Mouse (Mus musculus): ENCODE data around the gene Gm47791. TPM values are rescaled to one million over a fixed set of nuclear protein-coding genes. Genes with fewer than 3 reads are reported as not detected.

Gene Gm47791
- polyA plus RNA-seq, 1 experiment from 2014 or later = not detected

DNA sequence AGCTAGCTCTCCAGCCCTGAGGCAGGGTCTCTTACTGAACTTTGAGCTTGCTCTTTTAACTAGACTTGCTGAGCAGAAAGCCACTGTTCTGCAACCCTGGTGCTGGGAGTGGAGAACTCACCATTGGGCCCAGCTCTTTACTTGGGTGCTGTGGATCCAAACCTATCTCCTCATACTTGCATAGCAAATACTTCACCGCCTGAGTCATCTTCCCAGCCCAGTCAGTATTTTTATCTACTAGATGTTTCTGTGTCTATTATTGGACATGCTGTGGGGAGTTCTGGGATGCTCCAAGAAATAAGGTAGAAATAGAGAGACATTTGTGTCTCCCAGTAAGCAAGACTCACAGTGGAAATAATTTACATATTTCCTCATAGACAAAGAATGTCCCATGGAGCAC lies 33.0 kb upstream of the Gm47791 start:
- DNase-seq (no peak), ATAC-seq (ENCODE audit: low FRiP score, low TSS enrichment) (no peak)
- Histone ChIP-seq H3K9ac (replicated peaks; ENCODE audit: low read length) (no peak overlapping the region), H3K4me3 (replicated peaks; ENCODE audit: low read depth, low read length) (no peak overlapping the region), H3K27ac (replicated peaks; ENCODE audit: low read depth, low read length) (no peak overlapping the region), H3K36me3 (ENCODE audit: control insufficient read depth, insufficient read depth, low read length) (no peaks in the 10 kb centered on the region), H3K4me2 (ENCODE audit: low read length) (no peak overlapping the region), H3K9me3 (ENCODE audit: control insufficient read depth, low read length) (no peaks in the 10 kb centered on the region), H3K27me3 (ENCODE audit: control insufficient read depth, insufficient read depth, low read length) (no peaks in the 10 kb centered on the region), H3K4me1 (ENCODE audit: control insufficient read depth, insufficient read depth, low read length) (no peaks in the 10 kb centered on the region)
- WGBS = 98% methylated on average over 1 of the region's 1 CpGs

DNA sequence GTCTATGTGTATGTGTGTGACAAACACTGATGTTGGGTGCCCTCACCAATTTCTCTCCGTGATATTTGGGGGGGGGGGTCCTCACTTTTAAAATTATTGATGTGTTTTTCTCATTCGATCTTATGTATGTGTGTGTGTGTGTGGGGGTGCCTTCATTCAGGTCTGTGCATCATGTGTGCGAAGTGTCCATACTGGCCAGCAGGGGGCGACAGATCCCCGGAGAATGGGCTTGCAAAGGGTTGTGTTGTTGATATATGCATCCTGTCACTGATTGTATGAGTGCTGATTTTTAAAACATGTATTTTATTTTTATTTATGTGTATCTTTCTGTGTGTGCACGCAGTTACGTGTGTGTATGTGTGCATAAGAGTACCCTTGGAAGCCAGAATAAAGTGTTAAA lies 32.6 kb upstream of the Gm47791 start:
- Histone ChIP-seq H3K27me3 (ENCODE audit: control insufficient read depth, insufficient read depth, low read length) (no peaks in the 10 kb centered on the region), H3K4me1 (ENCODE audit: control insufficient read depth, insufficient read depth, low read length) (no peaks in the 10 kb centered on the region), H3K9ac (replicated peaks; ENCODE audit: low read length) (no peak overlapping the region), H3K4me3 (replicated peaks; ENCODE audit: low read depth, low read length) (no peak overlapping the region), H3K36me3 (ENCODE audit: control insufficient read depth, insufficient read depth, low read length) (no peaks in the 10 kb centered on the region), H3K27ac (replicated peaks; ENCODE audit: low read depth, low read length) (no peak overlapping the region), H3K4me2 (ENCODE audit: low read length) (no peak overlapping the region), H3K9me3 (ENCODE audit: control insufficient read depth, low read length) (no peaks in the 10 kb centered on the region)
- DNase-seq (no peak), ATAC-seq (ENCODE audit: low FRiP score, low TSS enrichment) (no peak)
- WGBS = 76% methylated on average over 7 of the region's 7 CpGs

DNA sequence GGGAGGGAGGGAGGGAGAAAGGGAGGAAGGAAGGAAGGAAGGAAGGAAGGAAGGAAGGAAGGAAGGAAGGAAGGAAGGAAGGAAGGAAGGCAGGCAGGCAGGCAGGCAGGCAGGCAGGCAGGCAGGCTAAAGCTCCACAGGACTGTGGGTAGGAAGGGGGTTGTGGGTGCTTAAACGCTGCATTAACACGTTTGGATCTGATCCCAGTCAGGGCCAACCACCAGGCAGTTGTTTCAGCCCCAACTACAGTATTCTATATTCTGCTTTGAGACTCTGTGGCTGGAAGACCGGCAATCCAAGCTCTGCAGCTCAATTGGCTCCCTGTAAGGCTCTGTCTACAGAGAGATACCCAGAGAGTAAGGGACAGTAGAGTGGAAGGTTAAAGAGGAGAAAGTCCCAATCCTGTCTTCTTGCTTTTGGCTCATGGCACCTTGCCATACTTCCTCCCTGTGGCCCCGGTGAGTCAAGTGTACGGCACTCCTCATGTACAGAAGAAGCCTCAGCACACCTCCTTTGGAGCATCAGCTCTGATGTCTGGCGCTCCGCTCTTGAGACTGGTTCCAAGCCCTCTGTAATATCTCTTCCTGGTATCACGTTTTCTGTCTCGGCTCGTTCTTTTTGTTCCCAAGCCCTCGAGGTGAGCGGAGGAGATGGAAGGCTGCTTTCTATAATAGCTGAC lies 30.2 kb upstream of the Gm47791 start:
- DNase-seq (no peak), ATAC-seq (ENCODE audit: low FRiP score, low TSS enrichment) (no peak)
- 88% methylated on average over 12 of the region's 12 CpGs for WGBS
- Histone ChIP-seq H3K4me3 (replicated peaks; ENCODE audit: low read depth, low read length) (no peak overlapping the region), H3K9me3 (ENCODE audit: control insufficient read depth, low read length) (no peaks in the 10 kb centered on the region), H3K4me2 (ENCODE audit: low read length) (no peak overlapping the region), H3K27ac (replicated peaks; ENCODE audit: low read depth, low read length) (no peak overlapping the region), H3K36me3 (ENCODE audit: control insufficient read depth, insufficient read depth, low read length) (no peaks in the 10 kb centered on the region), H3K4me1 (ENCODE audit: control insufficient read depth, insufficient read depth, low read length) (no peaks in the 10 kb centered on the region), H3K9ac (replicated peaks; ENCODE audit: low read length) (no peak overlapping the region), H3K27me3 (ENCODE audit: control insufficient read depth, insufficient read depth, low read length) (no peaks in the 10 kb centered on the region)

DNA sequence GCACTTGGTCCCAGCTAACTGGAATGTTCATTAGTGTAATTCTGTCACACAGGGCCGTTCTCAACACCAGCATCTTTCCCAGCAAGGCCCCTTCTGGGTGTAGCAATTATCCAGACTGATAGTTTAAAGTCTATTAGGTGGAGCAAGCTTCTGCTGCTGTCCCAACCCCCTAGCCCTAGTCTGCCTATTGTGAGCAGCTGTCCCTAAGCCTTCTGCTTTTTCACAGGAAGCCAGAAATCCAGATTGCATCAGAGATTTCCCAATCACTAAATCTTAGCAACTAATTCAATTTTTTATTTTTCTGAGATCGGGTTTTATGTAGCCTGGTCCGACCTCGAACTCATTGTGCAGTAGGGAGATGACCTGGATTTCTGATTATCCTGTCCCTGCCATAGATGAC lies 27.9 kb upstream of the Gm47791 start:
- Histone ChIP-seq H3K9ac (replicated peaks; ENCODE audit: low read length) (no peak overlapping the region), H3K9me3 (ENCODE audit: control insufficient read depth, low read length) (no peaks in the 10 kb centered on the region), H3K4me2 (ENCODE audit: low read length) (no peak overlapping the region), H3K4me3 (replicated peaks; ENCODE audit: low read depth, low read length) (no peak overlapping the region), H3K27me3 (ENCODE audit: control insufficient read depth, insufficient read depth, low read length) (no peaks in the 10 kb centered on the region), H3K4me1 (ENCODE audit: control insufficient read depth, insufficient read depth, low read length) (no peaks in the 10 kb centered on the region), H3K27ac (replicated peaks; ENCODE audit: low read depth, low read length) (no peak overlapping the region), H3K36me3 (ENCODE audit: control insufficient read depth, insufficient read depth, low read length) (no peaks in the 10 kb centered on the region)
- 85% methylated on average over 4 of the region's 4 CpGs for WGBS
- DNase-seq = no peak
- no peak for ATAC-seq (ENCODE audit: low FRiP score, low TSS enrichment)

DNA sequence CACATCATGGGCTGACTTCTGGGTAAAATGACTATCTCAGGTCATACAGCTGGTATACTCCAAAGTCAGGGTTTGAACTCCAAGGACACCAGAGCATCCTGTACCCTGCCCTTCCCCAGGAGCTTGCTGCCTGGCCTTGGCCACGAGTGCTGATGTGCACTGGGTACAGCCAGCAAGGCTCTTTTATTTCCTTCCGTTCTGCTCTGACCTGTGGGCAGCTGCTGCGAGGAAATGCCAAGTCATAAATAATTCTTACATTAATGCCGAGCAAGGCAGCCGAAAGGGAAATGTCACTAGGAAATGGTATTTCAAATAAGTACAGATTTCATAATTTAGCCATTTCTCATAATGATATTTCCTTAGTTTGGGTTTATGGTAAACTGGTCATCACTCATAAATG lies 27.3 kb upstream of the Gm47791 start:
- Histone ChIP-seq H3K9ac (replicated peaks; ENCODE audit: low read length) (no peak overlapping the region), H3K27me3 (ENCODE audit: control insufficient read depth, insufficient read depth, low read length) (no peaks in the 10 kb centered on the region), H3K4me3 (replicated peaks; ENCODE audit: low read depth, low read length) (no peak overlapping the region), H3K27ac (replicated peaks; ENCODE audit: low read depth, low read length) (no peak overlapping the region), H3K4me2 (ENCODE audit: low read length) (no peak overlapping the region), H3K9me3 (ENCODE audit: control insufficient read depth, low read length) (no peaks in the 10 kb centered on the region), H3K36me3 (ENCODE audit: control insufficient read depth, insufficient read depth, low read length) (no peaks in the 10 kb centered on the region), H3K4me1 (ENCODE audit: control insufficient read depth, insufficient read depth, low read length) (no peaks in the 10 kb centered on the region)
- no peak for DNase-seq
- ATAC-seq (ENCODE audit: low FRiP score, low TSS enrichment) = no peak
- WGBS = 66% methylated on average over 5 of the region's 5 CpGs

DNA sequence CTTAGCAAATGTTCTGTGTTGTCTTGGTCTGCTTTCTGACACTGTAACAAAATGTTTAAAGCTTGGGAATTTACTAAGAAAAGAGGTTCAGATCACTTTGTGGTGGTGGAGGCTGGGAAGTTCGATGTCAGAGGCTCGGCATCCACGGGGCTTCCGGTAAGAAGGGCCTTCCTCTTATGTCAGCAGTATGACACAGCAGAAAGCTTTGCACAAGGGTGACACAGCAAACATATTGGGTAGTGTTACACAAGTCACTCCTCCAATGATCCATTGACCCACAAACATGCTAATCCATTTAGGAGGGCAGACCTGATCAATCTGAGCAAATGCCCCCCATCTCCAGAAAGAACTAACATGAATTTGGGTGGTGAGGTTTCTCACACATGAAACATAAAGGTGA lies 26.0 kb upstream of the Gm47791 start:
- Histone ChIP-seq H3K27me3 (ENCODE audit: control insufficient read depth, insufficient read depth, low read length) (no peaks in the 10 kb centered on the region), H3K4me1 (ENCODE audit: control insufficient read depth, insufficient read depth, low read length) (no peaks in the 10 kb centered on the region), H3K27ac (replicated peaks; ENCODE audit: low read depth, low read length) (no peak overlapping the region), H3K9ac (replicated peaks; ENCODE audit: low read length) (no peak overlapping the region), H3K9me3 (ENCODE audit: control insufficient read depth, low read length) (no peaks in the 10 kb centered on the region), H3K4me3 (replicated peaks; ENCODE audit: low read depth, low read length) (no peak overlapping the region), H3K4me2 (ENCODE audit: low read length) (no peak overlapping the region), H3K36me3 (ENCODE audit: control insufficient read depth, insufficient read depth, low read length) (no peaks in the 10 kb centered on the region)
- DNase-seq (no peak), ATAC-seq (ENCODE audit: low FRiP score, low TSS enrichment) (no peak)
- 90% methylated on average over 4 of the region's 4 CpGs for WGBS

DNA sequence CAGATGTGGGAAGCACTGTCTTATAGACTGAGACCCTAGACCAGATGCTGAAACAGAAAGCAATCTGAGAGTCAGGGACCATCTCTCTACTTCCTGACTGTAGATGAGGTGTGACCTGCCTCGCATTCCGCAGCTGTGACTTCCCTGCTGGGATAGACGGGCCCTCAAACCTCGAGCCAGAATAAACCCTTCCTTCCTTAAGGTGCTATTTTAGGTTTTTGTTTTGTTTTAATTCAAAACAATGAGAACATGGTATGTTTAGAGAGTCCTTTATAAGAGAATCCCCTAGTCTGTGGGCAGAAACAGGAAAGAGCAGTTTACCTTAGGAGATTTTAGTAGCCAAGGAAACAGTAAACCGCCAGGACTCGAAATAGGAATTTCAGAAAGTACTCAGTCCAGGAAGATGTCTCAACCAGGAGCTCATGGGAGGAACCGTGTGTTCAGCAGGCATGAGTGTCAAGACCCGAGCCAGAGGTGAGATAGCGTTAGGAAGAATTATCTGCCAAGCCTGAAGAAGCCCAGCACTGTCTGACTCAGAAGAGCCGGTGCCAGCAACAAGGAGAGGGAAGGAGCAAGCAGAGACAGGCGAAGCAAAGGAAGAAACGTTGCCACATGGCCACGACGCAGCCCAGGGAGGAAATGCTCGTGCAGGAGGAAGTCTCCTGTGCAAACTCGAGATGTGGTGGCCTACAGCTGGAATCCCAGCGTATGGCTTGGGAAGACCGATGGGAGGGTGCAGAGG lies 24.8 kb upstream of the Gm47791 start:
- no peak for ATAC-seq (ENCODE audit: low FRiP score, low TSS enrichment)
- no peak for DNase-seq
- no peak overlapping the region for H3K4me2 ChIP-seq (ENCODE audit: low read length)

DNA sequence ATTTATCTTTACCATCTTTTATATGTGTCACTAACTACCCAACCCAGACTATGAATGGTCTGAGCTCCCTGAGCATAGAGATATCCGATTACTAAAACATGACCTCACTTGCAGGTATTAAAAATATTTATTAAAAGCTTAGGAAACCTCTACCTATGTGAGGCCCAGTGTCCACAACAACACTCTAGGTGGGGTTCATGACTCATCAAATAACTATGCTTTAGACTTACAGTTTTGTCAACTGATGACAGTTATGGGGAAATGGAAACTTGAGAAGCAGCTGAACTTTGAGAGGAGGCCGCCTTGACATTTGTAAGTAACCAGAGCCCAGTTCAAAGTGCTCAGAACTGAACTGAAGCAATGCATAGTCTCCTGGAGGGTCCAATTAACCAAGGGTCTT lies 24.2 kb upstream of the Gm47791 start:
- no peak overlapping the region for H3K27ac ChIP-seq (replicated peaks; ENCODE audit: low read depth, low read length)
- no peaks in the 10 kb centered on the region for H3K27me3 ChIP-seq (ENCODE audit: control insufficient read depth, insufficient read depth, low read length)
- H3K4me3 ChIP-seq (replicated peaks; ENCODE audit: low read depth, low read length) = no peak overlapping the region
- H3K9ac ChIP-seq (replicated peaks; ENCODE audit: low read length) = no peak overlapping the region
- no peak overlapping the region for H3K4me2 ChIP-seq (ENCODE audit: low read length)
- no peak for ATAC-seq (ENCODE audit: low FRiP score, low TSS enrichment)
- no peaks in the 10 kb centered on the region for H3K4me1 ChIP-seq (ENCODE audit: control insufficient read depth, insufficient read depth, low read length)
- 95% methylated on average over 2 of the region's 2 CpGs for WGBS
- H3K9me3 ChIP-seq (ENCODE audit: control insufficient read depth, low read length) = no peaks in the 10 kb centered on the region
- no peaks in the 10 kb centered on the region for H3K36me3 ChIP-seq (ENCODE audit: control insufficient read depth, insufficient read depth, low read length)
- no peak for DNase-seq

More for the DNA sequence above, 24.8 kb upstream of the Gm47791 start:
- H3K4me3 ChIP-seq (replicated peaks; ENCODE audit: low read depth, low read length) = no peak overlapping the region
- 84% methylated on average over 18 of the region's 18 CpGs for WGBS
- no peak overlapping the region for H3K9ac ChIP-seq (replicated peaks; ENCODE audit: low read length)
- H3K9me3 ChIP-seq (ENCODE audit: control insufficient read depth, low read length) = no peaks in the 10 kb centered on the region
- no peaks in the 10 kb centered on the region for H3K36me3 ChIP-seq (ENCODE audit: control insufficient read depth, insufficient read depth, low read length)
- H3K27me3 ChIP-seq (ENCODE audit: control insufficient read depth, insufficient read depth, low read length) = no peaks in the 10 kb centered on the region
- no peaks in the 10 kb centered on the region for H3K4me1 ChIP-seq (ENCODE audit: control insufficient read depth, insufficient read depth, low read length)
- H3K27ac ChIP-seq (replicated peaks; ENCODE audit: low read depth, low read length) = no peak overlapping the region

DNA sequence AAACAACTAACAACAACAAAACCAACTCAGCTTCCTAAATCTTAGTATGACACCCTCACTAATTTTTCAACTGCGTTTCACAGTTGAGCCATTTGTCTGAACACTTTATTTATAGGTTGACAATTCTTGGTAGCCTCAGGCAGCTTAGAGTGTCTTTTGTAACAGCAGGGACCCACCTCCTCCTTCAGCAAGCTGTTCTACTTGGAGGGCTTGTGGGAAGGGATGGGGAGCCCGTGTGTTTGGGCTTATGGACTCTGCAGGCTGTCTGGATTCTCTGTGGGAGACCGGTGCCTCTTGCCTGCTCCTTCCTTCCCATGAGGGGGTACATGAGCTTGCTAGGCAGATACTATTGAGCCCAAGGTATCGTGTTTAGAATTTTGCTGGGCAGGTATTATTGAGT lies 22.9 kb upstream of the Gm47791 start:
- no peaks in the 10 kb centered on the region for H3K27me3 ChIP-seq (ENCODE audit: control insufficient read depth, insufficient read depth, low read length)
- no peaks in the 10 kb centered on the region for H3K36me3 ChIP-seq (ENCODE audit: control insufficient read depth, insufficient read depth, low read length)
- no peak overlapping the region for H3K9ac ChIP-seq (replicated peaks; ENCODE audit: low read length)
- no peak overlapping the region for H3K4me3 ChIP-seq (replicated peaks; ENCODE audit: low read depth, low read length)
- DNase-seq (no peak), ATAC-seq (ENCODE audit: low FRiP score, low TSS enrichment) (no peak)
- WGBS = 52% methylated on average over 4 of the region's 4 CpGs
- no peaks in the 10 kb centered on the region for H3K9me3 ChIP-seq (ENCODE audit: control insufficient read depth, low read length)
- no peak overlapping the region for H3K27ac ChIP-seq (replicated peaks; ENCODE audit: low read depth, low read length)
- no peaks in the 10 kb centered on the region for H3K4me1 ChIP-seq (ENCODE audit: control insufficient read depth, insufficient read depth, low read length)
- no peak overlapping the region for H3K4me2 ChIP-seq (ENCODE audit: low read length)

Measured in midbrain, embryonic 14.5 days (tissue).